Mouse (Mus musculus): ENCODE results near the gene Cers3. TPM values are rescaled to one million over a fixed set of nuclear protein-coding genes. Genes with fewer than 3 reads are reported as not detected.

Gene Cers3
- total and polyA plus RNA-seq, 3 experiments: 0.13 to 0.23 (median 0.19) TPM

GRCm38 (mm10) chr7:66849316-66849715 lies 106.0 kb downstream of the Cers3 start:
- Histone ChIP-seq H3K36me3 (replicated peaks in 1 of 2; ENCODE audit: control insufficient read depth in 1 of 2, insufficient read depth in 1 of 2, low read length in 1 of 2) (no peaks in the 10 kb centered on the region), H3K4me1 (ENCODE audit: control insufficient read depth in 1 of 2, insufficient read depth in 2 of 2) (no peaks in the 10 kb centered on the region), H3K79me2 (replicated peaks; ENCODE audit: control insufficient read depth, extremely low read depth, insufficient read depth, poor library complexity, severe bottlenecking) (no peaks in the 10 kb centered on the region), H3K9me3 (replicated peaks; ENCODE audit: low read length) (no peaks in the 10 kb centered on the region), H3K27me3 (replicated peaks) (peaks cover 63% of the 10 kb centered on the region), H3K9ac (ENCODE audit: insufficient read depth, low read depth) (no peak overlapping the region), H3K4me2 (ENCODE audit: insufficient read depth, low read depth, poor library complexity, severe bottlenecking) (no peak overlapping the region), H3K27ac (ENCODE audit: insufficient read depth, low read depth) (no peak overlapping the region), H3K4me3 (replicated peaks in 1 of 3; ENCODE audit: low read depth in 2 of 3, low read length in 2 of 3, poor library complexity in 1 of 3) (no peak overlapping the region)
- no peak for DNase-seq (ENCODE audit: extremely low read depth)
- TF ChIP-seq MYC (IDR thresholded peaks at IDR 0.05; ENCODE audit: low read depth, low read length): no peak
- no peak for TF ChIP-seq EP300 (IDR thresholded peaks at IDR 0.05; ENCODE audit: low read length)
- no peak for TF ChIP-seq KAT2A (IDR thresholded peaks at IDR 0.05; ENCODE audit: insufficient replicate concordance, low read length)
- no peak for TF ChIP-seq UBTF (IDR thresholded peaks at IDR 0.05; ENCODE audit: low read depth, low read length)
- TF ChIP-seq IRF4 (IDR thresholded peaks at IDR 0.05; ENCODE audit: low read depth, low read length): no peak
- dilution Hi-C loops (cut with MboI; ENCODE audit: extremely low pct_ligation_motif_present, extremely low pct_unique_long_range_greater_than_20kb, low sequenced_read_pairs) (no loop called here), in situ Hi-C loops (cut with MboI; ENCODE audit: low pct_ligation_motif_present, low pct_unique_long_range_greater_than_20kb, low sequenced_read_pairs) (loop anchor here (25.0 kb wide), 1 partner anchor 363 kb away; the partner anchor contains the start of gene Lysmd4)

DNA sequence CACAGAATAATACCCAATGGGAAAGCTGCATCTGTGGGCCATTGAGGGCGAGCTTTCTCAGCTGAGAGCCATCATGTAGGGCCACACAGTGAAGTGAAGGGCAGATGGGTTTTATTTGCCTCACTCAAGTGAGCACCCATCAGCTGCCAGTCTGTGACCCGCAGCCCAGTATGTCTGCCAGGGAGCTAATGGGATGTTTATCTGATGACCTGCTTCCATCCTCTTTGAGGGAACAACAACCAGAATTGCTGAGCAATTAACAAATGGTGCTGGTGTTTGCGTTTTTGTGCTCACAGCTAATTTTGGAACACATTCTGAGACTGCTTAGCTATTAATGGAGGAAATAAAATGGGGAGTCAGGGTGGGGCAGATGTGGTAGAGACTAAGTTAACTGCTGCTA lies 108.9 kb downstream of the Cers3 start:
- no peaks in the 10 kb centered on the region for H3K9me3 ChIP-seq (replicated peaks; ENCODE audit: low read length)
- peaks cover 51% of the 10 kb centered on the region for H3K27me3 ChIP-seq (replicated peaks)
- no peaks in the 10 kb centered on the region for H3K4me1 ChIP-seq (ENCODE audit: control insufficient read depth in 1 of 2, insufficient read depth in 2 of 2)
- in situ Hi-C loops (cut with MboI; ENCODE audit: low pct_ligation_motif_present, low pct_unique_long_range_greater_than_20kb, low sequenced_read_pairs) (no loop called here), dilution Hi-C loops (cut with MboI; ENCODE audit: extremely low pct_ligation_motif_present, extremely low pct_unique_long_range_greater_than_20kb, low sequenced_read_pairs) (no loop called here)
- no peak overlapping the region for H3K9ac ChIP-seq (ENCODE audit: insufficient read depth, low read depth)
- no peaks in the 10 kb centered on the region for H3K79me2 ChIP-seq (replicated peaks; ENCODE audit: control insufficient read depth, extremely low read depth, insufficient read depth, poor library complexity, severe bottlenecking)
- no peaks in the 10 kb centered on the region for H3K36me3 ChIP-seq (replicated peaks in 1 of 2; ENCODE audit: control insufficient read depth in 1 of 2, insufficient read depth in 1 of 2, low read length in 1 of 2)
- no peak for DNase-seq (ENCODE audit: extremely low read depth)
- TF ChIP-seq HCFC1 (IDR thresholded peaks at IDR 0.05; ENCODE audit: low read depth, low read length): no peak
- no peak for TF ChIP-seq CTCF (conservative IDR thresholded peaks at IDR 0.05 in 1 of 2, IDR thresholded peaks at IDR 0.05 in 1 of 2; ENCODE audit: low read depth in 2 of 2, low read length in 2 of 2)
- TF ChIP-seq JUND (conservative IDR thresholded peaks at IDR 0.05; ENCODE audit: low read depth, low read length): no peak
- TF ChIP-seq JUN (IDR thresholded peaks at IDR 0.05; ENCODE audit: insufficient read depth, low read depth, low read length): no peak
- no peak for TF ChIP-seq MEF2A (IDR thresholded peaks at IDR 0.05; ENCODE audit: borderline replicate concordance, low read depth, low read length)
- TF ChIP-seq EP300 (IDR thresholded peaks at IDR 0.05; ENCODE audit: low read length): no peak
- TF ChIP-seq MYC (IDR thresholded peaks at IDR 0.05; ENCODE audit: low read depth, low read length): no peak
- TF ChIP-seq ETS1 (conservative IDR thresholded peaks at IDR 0.05; ENCODE audit: low read depth, low read length): no peak
- TF ChIP-seq ELF1 (IDR thresholded peaks at IDR 0.05; ENCODE audit: low read depth, low read length): no peak
- no peak for TF ChIP-seq IRF4 (IDR thresholded peaks at IDR 0.05; ENCODE audit: low read depth, low read length)
- TF ChIP-seq GABPA (IDR thresholded peaks at IDR 0.05; ENCODE audit: insufficient replicate concordance, low read depth, low read length): no peak
- no peak for TF ChIP-seq ZNF384 (IDR thresholded peaks at IDR 0.05; ENCODE audit: low read depth, low read length)
- TF ChIP-seq SIN3A (IDR thresholded peaks at IDR 0.05; ENCODE audit: low read length): no peak
- no peak for TF ChIP-seq POLR2AphosphoS2 (IDR thresholded peaks at IDR 0.05; ENCODE audit: low read depth, low read length)
- TF ChIP-seq TBP (conservative IDR thresholded peaks at IDR 0.05; ENCODE audit: low read depth, low read length): no peak
- TF ChIP-seq MAFK (IDR thresholded peaks at IDR 0.05; ENCODE audit: insufficient replicate concordance, low read length): no peak
- TF ChIP-seq SMC3 (IDR thresholded peaks at IDR 0.05; ENCODE audit: low read depth, low read length): no peak
- H3K27ac ChIP-seq (ENCODE audit: insufficient read depth, low read depth): no peak overlapping the region
- H3K4me3 ChIP-seq (replicated peaks in 1 of 3; ENCODE audit: low read depth in 2 of 3, low read length in 2 of 3, poor library complexity in 1 of 3): no peak overlapping the region
- H3K4me2 ChIP-seq (ENCODE audit: insufficient read depth, low read depth, poor library complexity, severe bottlenecking): no peak overlapping the region
